Comparison of ENCODE assay signal across 10 mouse cellular contexts in genomic region chr6:138054166-138054565, GRCm38 (mm10). TPM values are rescaled to one million over a fixed set of nuclear protein-coding genes. Genes with fewer than 3 reads are reported as not detected.
DNase-seq lines count a peak whose midpoint lies in the region; TF ChIP-seq lines count a peak whose summit lies in the region.
"Had no signal": no experiment of that assay in that cellular context is flagged by ENCODE, and none has a peak within 500 bp of the region (broad histone marks: within the 10 kb centered on the region; RNA-seq: fewer than 3 reads in every experiment).

No protein-coding gene starts in this region.

- no peak overlapping the region for H3K4me3 ChIP-seq in left cerebral cortex, adult 2 months
- no peak overlapping the region for H3K4me3 ChIP-seq in cortical plate, adult 2 months (ENCODE audit: insufficient read depth, low read length)
- H3K4me3 ChIP-seq: hindbrain, embryonic 15.5 days; limb, embryonic 15.5 days; neural tube, embryonic 13.5 days had no signal

- TF ChIP-seq POLR2A in cortical plate, adult 2 months (IDR thresholded peaks at IDR 0.05; ENCODE audit: extremely low read depth, insufficient read depth, low read length): no peak

- DNase-seq in left cerebral cortex, adult 2 months (ENCODE audit: extremely low spot score in 1 of 2, low spot score in 2 of 2): no peak
- DNase-seq in left cerebral cortex, adult 8-10 months (ENCODE audit: low spot score in 2 of 2): no peak
- DNase-seq in NIH3T3 (ENCODE audit: low read depth): peak; percentile 21
- peak; percentile 12 for DNase-seq in lung, postnatal 25 days (ENCODE audit: low spot score)
- no peak for DNase-seq in spleen, postnatal 10 days (ENCODE audit: low spot score in 2 of 2)
- DNase-seq in urinary bladder, adult 18-20 months (ENCODE audit: low spot score in 2 of 2): no peak

- intact Hi-C loops in left cerebral cortex, adult 2 months (cut with DNase I): no loop called here

- H3K4me1 ChIP-seq in cortical plate, adult 2 months (ENCODE audit: control insufficient read depth, insufficient read depth, low read length): no peaks in the 10 kb centered on the region
- H3K4me1 ChIP-seq: hindbrain, embryonic 15.5 days; limb, embryonic 15.5 days; neural tube, embryonic 13.5 days had no signal

- peak; percentile 50 for TF ChIP-seq CTCF in left cerebral cortex, adult 2 months (IDR thresholded peaks at IDR 0.05)
- peak; percentile 35; the same call in 1 of the 2 replicates for TF ChIP-seq CTCF in cortical plate, adult 2 months (IDR thresholded peaks at IDR 0.05; ENCODE audit: extremely low read depth, insufficient read depth, low read length)

- H3K27ac ChIP-seq in left cerebral cortex, adult 2 months: no peak overlapping the region
- no peak overlapping the region for H3K27ac ChIP-seq in cortical plate, adult 2 months (ENCODE audit: insufficient read depth, low read length)
- H3K27ac ChIP-seq: hindbrain, embryonic 15.5 days; limb, embryonic 15.5 days; neural tube, embryonic 13.5 days had no signal

RNA-seq across cellular contexts. Expression of gene Slc15a5, which starts 25.6 kb away (rescaled TPM):
- under 1 TPM in 1 of 2 experiments, not detected in 1; 0.18 TPM for total RNA-seq in left cerebral cortex, adult 2 months (2021)
- under 1 TPM in 3 of 4 experiments, not detected in 1; 0.15 to 0.81 (median 0.41) TPM for total RNA-seq in left cerebral cortex, adult 8-10 months (2022)
- 0.11 and 0.17 TPM in 2 replicates for polyA plus RNA-seq in cortical plate, adult 2 months (2012; rRNA removed)
- polyA plus RNA-seq: hindbrain, embryonic 15.5 days; limb, embryonic 15.5 days had no signal

Comparison
In these comparisons a context has a peak if more than half of its experiments do, and no peak if none do; other contexts are left out.
1. DNase-seq: peak in NIH3T3 (single experiment) and lung, postnatal 25 days (single experiment); none in left cerebral cortex, adult 2 months (0 of 2), left cerebral cortex, adult 8-10 months (0 of 2), spleen, postnatal 10 days (0 of 2) and urinary bladder, adult 18-20 months (0 of 2).